Mouse (Mus musculus): ENCODE data around the gene Gpam.
A peak's percentile ranks its signal among the peaks of the same experiment; 100 is the strongest.

The Gpam gene

DNA sequence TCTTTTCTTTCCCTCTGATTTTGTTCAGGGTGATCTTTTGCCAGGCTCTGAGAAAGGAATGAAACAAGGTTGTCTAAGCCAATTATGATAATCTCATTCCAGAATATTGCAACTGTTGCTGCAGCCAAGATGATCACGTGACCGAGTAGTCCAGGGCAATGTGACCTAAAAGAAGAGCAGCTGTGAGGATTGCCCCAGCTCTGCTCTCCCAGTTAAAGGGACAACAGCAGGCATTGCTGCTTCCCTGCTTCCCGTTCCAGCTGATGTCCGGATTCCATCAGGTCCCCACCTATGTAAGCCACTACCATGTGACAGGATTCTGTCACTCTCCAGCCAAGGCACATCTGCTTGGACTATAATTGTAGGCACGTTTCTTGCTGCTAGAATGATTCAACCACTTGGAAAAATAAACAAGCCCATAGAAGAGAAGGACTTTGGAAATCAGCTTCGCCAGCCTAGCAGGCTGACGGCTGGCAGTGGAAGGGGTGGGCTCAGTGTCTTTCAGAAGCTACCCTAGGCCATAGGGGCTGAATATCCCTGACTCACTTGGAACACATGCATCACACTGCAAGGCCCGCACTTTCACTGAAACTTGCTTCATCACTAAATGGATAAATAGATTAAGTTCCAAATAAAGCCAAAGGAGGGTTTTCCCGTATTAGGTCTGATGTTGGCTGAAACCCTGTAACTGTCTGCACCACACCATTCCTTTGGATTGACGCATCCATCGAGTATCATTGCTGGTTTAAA is 23.8 kb downstream of the Gpam start:
- DNase-seq (ENCODE audit: low spot score), result no peak

DNA sequence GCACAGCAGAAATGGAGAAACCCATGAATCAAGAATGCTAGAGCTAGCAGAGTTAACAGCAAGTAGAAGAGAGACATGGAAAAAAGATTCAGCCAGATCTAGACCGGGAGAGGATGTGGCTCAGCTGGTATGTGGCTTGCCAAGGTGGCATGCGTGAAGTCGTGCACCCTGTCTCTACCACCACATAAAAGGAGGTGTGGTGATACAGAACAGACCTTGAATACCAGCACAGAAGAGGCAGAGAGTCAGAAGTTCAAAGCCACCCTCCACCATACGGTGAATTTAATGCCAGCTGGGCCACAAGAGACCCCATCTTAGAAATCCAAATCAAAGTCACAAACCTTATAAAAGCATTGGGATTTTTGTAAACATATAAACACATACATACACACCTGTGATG is 25.4 kb downstream of the Gpam start:
- no peak for DNase-seq (ENCODE audit: low spot score)

DNA sequence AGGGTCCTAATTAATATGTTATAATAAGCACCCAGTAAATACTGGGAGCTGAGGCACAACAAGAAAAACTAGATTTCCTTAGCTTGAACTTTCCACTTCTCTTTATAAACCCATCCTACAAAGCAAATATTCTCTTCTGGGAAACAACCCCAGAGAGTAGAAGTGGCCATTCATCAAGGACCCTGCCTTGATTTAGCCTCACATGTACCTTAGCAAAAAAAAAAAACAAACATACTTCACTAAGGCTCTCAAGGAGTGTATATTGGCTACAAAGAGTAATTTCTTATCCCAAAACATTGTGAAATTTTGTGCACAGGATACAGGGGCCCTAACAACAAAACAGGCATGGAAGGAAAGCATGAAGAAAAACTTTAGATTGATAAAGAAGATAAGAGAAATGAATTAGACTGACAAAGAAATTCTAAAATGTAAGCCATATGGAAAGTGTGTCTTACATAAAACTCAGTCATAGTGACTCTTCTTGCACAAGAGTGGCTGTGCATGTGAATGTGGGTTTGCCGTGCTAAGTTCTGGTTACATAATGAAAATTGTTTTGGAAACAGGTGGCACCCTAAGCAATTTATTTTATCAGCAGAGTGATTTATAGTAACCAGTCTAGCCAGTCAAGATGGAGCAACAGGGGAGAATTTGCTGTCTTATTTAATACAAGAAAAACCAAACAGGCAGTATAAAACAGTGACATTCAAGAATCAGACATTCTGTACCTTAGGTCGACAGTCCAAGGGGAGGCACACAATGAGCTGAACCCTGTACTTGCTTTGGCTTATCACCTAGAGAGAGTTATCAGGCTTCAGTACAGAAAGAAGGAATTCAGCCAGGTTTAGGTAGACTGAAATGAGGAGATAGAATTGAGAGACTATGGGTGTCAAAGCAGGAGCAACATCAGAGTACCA is 26.6 kb downstream of the Gpam start:
- DNase-seq (ENCODE audit: low spot score), result no peak

DNA sequence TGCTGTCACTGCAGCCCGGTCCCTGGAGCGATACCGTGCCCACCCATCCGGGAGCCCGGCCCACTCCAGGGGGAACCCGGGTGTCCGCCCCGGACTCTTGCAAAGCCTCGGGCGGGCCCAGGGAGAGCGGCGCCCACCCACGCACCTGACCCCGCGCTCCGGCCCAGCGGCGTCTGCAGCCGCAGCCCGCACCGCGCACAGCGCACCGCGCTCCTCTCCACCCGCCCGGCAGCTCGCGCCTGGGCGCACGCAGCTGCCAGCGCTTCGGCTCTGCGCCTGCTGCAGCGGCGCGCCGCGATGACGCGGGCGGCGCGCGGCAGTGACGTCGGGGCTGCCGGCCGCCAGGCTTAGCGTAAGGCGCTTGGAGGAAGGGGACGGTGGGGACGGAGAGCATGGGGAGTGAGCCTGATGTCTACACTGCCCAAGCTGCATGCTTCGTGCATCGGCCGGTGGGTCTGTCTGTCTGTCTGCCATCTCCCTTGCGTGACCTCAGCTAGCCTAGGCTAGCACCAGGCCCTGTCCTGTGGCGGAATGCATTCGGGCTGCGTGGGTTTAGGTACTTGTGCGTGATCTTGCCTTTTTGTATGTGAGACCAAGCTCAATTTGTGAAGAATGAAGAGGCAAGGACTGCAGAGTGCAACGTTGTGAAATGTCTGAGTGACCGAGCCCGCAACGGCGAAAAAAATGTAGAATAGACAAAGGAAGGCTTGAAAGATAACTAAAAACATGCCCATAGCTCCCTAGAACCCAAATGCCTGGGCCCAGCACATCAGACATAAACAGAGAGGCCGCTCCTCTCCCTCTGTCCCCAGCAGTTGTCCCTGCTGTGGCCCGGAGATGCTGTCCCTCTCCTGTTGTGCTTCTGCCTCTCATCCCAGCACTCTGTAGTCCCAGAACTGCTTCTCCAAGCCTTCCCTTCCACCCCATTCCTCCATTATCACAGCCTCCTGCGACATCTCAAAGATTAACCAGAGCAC is 27.6 kb downstream of the Gpam start:
- DNase-seq (ENCODE audit: low spot score), result peak; percentile 88

DNA sequence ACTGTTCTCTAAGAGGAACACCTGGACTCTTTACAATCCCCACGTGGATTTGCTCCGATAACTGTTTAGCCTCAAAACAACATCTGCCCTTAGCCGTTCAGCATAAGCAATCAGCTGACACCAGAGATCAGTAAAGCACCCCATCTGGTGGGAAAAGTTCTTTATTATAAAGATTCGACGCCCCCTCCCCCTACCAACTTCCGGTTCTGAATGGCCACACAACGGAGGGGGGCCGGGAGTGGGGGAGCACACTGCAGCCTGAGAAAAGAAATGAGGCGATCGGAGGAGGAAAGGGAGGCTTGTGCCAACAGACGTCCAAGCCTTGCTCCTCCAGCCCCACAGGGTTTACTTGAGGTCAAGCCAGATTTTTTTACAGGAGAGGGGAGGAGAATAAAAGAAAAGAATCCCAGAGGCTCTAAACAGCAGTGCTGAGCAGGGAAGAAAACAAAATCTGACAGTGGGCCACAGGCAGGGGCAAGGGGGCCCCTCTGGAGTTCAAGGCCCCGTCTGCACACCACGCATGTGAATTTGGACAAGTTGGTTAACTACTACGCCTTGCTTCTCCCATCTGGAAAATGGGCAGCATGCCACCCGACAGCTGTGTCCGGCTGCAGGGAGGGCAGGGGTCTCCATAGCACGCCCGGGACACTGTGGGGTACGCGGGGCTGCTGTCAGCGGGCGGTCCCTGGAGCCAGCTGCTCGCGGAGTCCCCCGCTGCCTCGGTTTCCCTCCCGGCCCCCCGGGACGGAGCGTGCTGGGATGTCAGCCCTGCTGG is 28.4 kb downstream of the Gpam start:
- DNase-seq (ENCODE audit: low spot score), result peak; percentile 68

DNA sequence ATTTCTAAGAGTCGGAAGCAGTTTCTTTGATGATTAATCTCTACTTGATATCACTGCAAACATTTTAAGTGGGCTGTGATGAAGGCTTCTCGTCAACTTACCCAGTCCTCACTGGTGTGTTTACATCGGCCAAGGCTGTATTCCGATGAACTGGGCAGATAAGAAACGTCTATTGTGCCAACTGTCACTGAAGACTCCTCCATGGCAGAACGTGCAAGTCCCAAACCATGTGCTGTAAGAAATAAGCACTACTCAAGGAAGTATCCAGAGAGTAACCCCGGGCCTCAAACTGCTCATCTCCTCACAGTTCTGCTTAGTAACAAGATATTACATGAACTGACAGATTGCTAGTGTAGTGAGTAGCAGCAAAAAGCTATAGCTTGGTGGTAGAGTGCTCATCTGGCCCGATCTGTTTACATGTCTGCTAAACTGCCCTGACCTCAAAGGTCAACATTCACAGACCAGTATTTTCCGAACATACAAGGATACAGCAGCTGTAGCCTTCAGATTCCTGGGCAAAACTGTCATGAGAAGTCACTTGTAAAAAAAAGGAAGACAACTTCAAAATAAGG is 29.6 kb downstream of the Gpam start:
- DNase-seq (ENCODE audit: low spot score), result no peak

DNA sequence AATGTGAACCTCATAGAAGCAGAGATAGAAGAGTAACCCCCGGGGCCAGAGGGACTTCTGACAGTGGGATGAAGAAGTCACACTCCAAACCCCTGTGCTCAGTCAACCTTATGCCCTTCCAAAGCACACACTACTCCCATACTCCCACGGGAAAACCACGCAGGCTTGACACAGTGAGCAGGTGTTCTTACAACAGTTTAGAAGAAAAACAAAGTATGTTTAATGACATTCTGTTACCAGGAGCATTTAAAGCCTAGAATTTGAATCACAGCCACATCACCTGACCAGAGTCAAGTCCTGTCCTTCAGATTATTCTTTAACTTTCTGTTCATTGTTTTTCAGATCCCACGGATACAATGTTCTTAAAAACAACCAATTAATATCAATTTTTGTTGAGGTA is 30.4 kb downstream of the Gpam start:
- no peak for DNase-seq (ENCODE audit: low spot score)

DNA sequence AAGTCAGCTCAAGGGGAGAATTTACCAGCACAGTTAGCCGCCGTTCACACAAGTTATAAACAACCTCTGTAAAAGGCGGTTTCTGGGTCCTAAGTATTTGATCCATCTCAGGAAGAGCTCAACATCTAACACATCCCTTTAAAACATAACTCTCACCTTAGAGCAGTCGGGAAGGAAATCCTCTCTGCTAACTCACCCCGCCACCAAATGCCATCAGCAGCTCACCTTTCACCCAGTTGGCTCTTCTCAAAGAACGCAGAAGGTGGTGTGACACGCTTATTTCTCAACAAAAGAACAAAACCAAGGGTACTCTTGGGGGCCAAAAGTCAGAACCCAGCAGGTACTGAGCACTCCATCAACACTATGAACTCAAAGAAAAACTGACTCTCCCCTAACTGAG is 31.5 kb downstream of the Gpam start:
- DNase-seq (ENCODE audit: low spot score), result no peak

DNA sequence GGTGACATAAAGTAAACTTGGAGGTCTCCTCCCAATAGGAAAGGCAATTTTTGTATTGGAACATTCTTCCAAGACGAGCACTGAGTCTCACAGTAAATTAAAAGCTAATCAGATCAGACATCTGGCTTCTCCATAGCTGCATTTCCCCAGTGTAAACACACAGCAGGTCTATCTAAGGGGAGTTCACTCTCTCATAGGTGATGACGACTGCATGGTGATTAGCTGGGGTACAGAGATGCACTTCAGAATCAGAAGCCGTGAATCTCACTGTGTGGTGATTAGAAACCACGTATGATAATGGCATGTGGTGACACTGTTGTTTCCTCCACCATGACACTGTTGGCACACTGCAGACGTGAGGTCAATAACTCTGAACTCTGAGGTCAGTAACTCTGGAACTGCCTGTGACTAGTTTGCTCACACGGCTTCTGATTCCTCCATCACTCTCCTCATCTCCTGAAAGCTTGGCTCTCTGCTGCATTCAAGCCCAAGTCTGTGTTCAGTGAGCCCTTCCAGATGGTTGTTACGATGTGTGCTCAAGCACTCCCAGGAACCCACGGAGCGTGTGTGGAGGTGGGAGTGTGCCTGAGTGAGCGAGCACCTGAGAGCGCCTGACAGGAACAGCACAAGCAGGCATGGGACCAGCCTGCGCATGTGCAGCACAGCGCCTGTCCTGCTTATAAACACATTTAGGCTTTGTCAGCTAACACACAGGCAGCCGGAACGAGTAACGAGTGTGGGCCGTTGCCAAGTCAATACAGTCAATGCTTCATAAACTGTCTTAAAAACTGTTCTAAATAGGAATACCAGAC is 35.2 kb downstream of the Gpam start:
- no peak for DNase-seq (ENCODE audit: low spot score)

DNA sequence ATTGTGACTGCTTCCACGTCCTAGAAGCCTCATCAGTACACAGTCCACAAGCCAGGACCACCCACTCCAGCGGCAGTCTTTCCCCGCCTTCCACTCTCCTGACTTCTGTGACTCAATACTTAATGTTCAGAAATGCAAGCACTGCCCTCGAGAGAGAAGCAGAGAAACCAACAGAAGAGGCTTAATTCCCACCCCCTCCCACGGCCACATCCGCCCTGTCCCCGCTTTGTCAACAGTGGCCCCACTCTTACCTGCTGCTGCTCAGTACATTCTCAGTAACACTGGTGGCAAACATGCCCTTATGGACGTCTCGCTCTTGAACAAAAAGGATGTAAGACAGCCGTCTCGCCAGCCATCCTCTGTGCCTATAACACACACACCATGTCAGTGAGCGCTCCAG is 36.2 kb downstream of the Gpam start:
- DNase-seq (ENCODE audit: low spot score), result no peak

DNA sequence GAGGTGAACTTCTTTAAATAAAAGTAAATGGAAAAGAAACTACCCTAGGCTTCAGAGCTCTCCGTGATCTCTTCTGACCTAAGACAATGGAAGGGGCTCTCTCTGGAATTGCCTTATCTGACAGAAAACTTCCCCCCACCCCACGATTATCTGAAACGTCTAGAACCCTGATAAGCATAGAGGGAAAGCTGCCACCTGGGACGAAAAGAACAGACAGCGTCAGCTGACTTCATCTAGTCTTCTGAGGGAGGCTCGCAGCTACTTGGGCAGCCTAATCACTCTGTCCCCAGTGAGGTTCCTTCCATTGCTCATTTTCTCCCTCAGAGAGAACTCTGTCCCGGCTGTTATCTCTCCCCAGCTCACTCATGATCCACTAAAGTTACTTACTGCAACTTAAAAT is 36.9 kb downstream of the Gpam start:
- no peak for DNase-seq (ENCODE audit: low spot score)

DNA sequence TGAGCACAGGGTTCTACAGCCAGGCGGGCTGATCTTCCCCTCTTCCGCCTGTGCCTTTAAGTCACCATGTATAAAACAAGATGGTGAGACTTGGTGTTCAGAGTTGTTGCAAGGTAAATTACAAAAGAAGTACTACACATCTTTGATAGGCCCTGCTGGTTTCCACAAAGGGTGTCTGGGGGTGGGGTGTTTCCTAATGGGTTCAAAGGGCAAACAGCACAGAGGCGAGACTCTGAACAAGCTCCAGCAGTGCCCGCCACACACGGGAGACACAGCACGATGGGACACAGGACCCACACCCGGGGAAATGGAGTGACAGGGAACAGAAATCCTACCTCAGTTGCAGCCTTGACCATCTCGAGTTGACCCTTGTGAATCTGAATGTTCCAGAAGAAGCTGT is 39.3 kb downstream of the Gpam start:
- DNase-seq (ENCODE audit: low spot score), result no peak

DNA sequence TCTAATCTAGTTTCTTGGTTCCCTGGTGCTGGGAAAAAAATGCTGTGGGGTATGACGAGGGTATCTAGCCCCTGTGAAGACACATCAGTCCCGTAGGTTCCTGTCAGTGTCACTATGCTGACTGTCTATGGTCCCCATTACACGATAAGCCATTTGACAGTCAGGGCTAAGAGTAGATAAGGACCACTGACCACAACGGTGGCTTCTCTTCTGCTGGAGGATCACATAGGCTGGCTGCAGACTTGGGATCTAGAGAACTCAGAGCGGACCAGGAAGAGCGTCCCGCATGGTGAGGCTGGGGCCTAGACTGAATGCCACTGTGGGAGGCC is 41.2 kb downstream of the Gpam start:
- no peak for DNase-seq (ENCODE audit: low spot score)

DNA sequence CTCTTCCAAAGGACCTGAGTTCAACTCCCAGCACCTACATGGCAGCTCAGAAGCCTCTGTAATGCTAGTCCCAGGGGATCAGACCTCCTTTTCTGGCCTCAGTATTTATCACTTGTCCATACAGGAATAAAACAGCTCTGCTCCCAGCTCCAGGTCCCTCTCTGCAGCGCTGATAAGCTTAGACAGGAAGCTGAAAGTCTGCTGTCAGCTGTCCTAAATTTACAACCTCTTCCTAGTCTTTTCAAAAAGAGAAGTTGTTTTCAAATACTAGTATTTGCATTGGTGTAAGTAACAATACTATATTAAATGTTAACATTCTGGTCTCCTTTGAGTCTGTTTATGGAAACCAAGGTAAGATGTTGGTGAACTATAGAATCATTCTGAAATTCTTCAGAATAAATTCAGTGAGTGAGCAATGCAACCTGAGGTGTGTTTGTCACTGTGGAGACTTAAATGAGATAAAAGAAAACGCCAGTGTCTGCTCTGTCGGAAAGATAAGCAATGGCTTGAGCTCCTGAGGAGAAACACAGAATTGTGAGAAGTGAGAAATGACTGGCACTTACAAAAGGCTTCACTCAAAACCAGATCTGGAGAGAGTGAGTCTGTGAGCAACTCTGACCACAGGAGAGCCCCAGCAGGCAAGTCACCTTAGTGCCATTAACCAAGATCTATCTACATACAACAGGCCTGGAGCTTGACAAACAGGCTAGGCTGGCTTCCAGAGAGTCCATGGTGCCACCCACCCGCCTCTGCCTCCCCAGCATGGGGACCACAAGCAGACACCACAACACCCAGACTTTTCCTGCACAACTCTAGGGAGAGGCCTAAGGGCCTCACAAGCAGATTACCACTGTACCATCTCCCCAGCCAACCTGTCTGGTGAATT is 41.8 kb downstream of the Gpam start:
- DNase-seq (ENCODE audit: low spot score), result no peak

DNA sequence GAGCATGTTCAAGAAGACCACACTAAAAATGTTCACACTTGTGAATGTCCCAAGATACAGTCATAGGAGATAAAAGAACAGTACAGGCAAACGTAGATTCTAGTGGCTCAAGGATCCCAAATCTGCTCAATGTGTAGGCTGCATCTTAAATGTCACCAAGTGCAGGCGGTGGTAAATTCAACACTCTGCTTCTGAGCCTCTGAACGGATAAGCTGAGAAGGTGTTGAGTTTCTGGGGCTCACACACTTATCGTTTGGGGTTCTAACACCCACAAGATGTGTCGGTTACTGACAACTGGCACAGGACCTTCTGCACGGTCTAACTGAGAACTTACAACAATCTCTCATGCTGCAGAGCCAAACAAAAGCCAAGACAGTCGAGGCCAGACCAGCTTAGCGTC is 50.2 kb downstream of the Gpam start:
- no peak for DNase-seq (ENCODE audit: low spot score)

DNA sequence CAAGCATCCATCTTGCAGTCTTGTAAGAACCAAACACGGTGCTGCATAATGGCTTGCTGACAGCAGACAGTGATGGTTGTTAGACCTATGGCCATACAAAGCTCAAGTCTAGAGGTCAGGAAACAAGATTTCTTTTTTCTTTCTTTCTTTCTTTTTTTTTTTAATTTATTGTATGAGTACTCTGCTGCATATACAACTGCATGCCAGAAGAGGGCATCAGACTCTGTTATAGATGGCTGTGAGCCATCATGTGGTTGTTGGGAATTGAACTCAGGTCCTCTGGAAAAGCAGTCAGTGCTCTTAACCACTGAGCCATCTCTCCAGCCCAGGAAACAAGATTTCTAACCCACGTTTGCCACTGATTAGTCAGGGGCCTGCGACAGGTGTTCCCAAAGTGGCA is 54.0 kb downstream of the Gpam start:
- no peak for DNase-seq (ENCODE audit: low spot score)

DNA sequence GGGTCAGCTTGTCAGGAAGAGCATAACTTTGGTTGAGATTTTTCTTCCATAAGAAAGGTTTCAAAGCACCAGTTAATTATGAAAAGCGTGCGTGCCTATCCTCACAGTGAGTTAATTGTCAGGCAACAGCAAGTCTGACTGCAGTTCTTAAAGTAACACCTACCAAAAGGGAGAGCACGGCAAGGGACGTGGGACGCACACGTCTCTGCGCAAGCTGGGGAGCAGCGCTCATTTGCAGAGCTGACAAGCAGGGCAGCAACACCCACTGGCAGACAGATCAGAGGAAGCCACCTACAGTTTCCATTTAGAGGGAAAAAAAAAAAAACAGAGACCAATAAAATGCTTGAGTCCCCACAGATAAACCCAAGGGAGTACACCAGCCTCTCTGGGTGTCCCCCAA is 58.0 kb downstream of the Gpam start:
- no peak for DNase-seq (ENCODE audit: low spot score)

DNA sequence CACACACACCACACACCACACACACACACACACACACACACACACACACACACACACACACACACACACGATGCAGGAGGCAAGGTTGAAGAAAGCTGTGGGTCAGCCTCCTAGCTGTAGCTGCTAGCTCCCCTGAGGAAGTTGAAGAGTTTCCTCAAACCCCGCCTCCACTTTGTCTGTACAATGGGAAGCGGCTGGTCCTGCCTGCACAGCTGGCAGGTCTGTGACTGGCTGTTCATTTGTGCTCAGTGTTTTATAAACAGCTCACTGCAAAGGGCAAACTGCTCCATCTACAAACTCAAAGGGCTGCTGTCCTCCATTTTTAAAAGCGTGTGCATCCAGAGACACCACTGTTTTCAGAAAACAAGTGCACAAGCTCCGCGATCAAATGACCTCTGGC is 63.8 kb downstream of the Gpam start:
- peak; percentile 65 for DNase-seq (ENCODE audit: low spot score)

DNA sequence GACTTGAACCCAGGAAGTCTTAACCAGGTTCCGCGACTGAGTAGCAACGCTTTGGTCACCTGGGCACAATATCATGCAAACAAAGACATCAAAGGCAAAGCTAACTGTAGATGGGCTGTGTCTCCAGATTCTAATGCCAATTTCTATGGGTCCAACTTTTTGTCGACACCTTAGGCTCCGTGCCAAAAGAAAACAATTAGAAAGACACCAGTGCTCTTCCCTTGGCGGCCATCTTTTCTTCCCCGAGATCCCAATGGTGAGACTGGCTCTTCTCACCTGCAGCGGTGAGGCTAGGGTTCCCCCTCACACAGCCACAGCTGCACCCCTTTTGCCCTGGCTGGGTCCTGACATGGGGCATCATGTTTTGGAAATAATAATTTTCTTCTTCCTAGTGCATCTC is 64.5 kb downstream of the Gpam start:
- DNase-seq (ENCODE audit: low spot score), result no peak
